Mouse (Mus musculus): ENCODE results near the gene Chrne. TPM values are rescaled to one million over a fixed set of nuclear protein-coding genes. Genes with fewer than 3 reads are reported as not detected.

Gene Chrne
- polyA plus RNA-seq, 1 experiment from 2014 or later = not detected

DNA sequence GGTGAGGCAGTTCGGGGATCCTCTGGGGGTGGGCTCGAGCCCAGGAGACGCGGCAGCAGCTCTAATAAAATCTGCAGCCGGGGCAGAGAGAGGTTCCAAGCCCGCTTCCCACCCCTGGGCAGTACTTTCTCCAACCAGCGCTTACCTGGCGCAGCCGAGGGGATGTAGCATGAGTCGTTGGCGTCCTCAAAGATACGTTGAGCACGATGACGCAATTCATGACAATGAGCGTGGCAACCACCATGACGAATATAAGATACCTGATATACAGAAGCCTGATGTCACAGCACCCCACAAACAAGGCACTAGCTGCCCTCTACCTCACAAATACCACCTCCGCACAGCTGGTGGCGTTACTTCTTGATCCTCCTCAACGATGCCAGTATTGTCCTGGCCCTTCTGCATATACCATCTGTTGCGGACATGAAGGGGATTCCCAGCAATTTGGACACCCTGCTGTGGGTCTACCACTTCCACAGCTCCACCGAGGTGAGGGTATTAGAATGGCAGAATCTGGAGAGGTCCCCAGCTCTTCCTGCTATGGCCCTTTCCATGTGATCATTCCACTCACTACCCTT lies 3.4 kb downstream of the Chrne start, which contains the start of gene 4930544D05Rik:
TSS of gene 4930544D05Rik (plus strand) at position 333 of the 578 bp plus-strand sequence.
- peak within 1 kb of the TSS; percentile 62 for H3K9ac ChIP-seq
- no peaks in the 10 kb centered on the region for H3K9me3 ChIP-seq
- 9% methylated on average over 21 of the region's 21 CpGs for WGBS
- H3K4me1 ChIP-seq (replicated peaks) = peaks cover 12% of the 10 kb centered on the region
- peaks cover 29% of the 10 kb centered on the region for H3K36me3 ChIP-seq
- peak within 1 kb of the TSS; percentile 54 for H3K4me2 ChIP-seq
- ATAC-seq (ENCODE audit: low FRiP score) = no peak; the same call in 1 of the 2 replicates
- peaks cover 22% of the 10 kb centered on the region for H3K27me3 ChIP-seq
- no peak within 1 kb of the TSS for H3K27ac ChIP-seq
- peak within 1 kb of the TSS; percentile 24 for H3K4me3 ChIP-seq

DNA sequence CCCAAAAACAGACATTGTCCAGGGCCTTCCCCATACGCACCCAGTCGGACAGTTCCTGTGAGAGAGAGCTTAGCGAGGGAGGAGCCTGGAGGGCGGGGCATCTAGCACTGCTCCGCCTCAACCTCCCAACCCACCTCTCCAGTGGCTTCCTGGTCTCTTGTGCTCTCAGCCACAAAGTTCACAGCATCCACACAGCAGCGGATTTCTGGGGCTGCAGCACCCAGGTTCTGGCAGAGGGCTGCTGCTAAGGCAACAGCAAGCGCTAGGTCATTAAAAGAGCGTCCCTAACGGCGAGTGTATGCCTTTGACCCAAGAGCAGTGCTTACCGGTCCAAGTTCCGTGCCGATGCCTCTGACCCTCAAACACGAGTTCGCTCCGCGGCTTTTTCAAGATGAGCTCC lies 3.9 kb downstream of the Chrne start:
- Histone ChIP-seq H3K4me1 (replicated peaks) (peaks cover 12% of the 10 kb centered on the region), H3K27ac (no peak overlapping the region), H3K27me3 (peaks cover 22% of the 10 kb centered on the region), H3K9me3 (no peaks in the 10 kb centered on the region), H3K36me3 (peaks cover 34% of the 10 kb centered on the region), H3K4me3 (peak overlapping the region; percentile 24), H3K4me2 (peak overlapping the region; percentile 54), H3K9ac (peak overlapping the region; percentile 62)
- 2% methylated on average over 17 of the region's 17 CpGs for WGBS
- ATAC-seq (ENCODE audit: low FRiP score) = peak; percentile 49; the same call in 1 of the 2 replicates

GRCm38 (mm10) chr11:70612505-70612904 lies 6.5 kb downstream of the Chrne start:
- H3K4me2 ChIP-seq = no peak overlapping the region
- peaks cover 12% of the 10 kb centered on the region for H3K4me1 ChIP-seq (replicated peaks)
- no peak overlapping the region for H3K9ac ChIP-seq
- peaks cover 22% of the 10 kb centered on the region for H3K27me3 ChIP-seq
- no peak overlapping the region for H3K4me3 ChIP-seq
- H3K36me3 ChIP-seq = peaks cover 60% of the 10 kb centered on the region
- ATAC-seq (ENCODE audit: low FRiP score) = no peak
- H3K27ac ChIP-seq = no peak overlapping the region
- H3K9me3 ChIP-seq = no peaks in the 10 kb centered on the region
- 82% methylated on average over 7 of the region's 7 CpGs for WGBS

- Histone ChIP-seq H3K4me2 (no peak overlapping the region), H3K36me3 (peaks cover 77% of the 10 kb centered on the region)
Measured at GRCm38 (mm10) chr11:70610752-70611151, 8.3 kb downstream of the Chrne start.

GRCm38 (mm10) chr11:70608381-70609066 lies 10.5 kb downstream of the Chrne start:
- Histone ChIP-seq H3K36me3 (peaks cover 99% of the 10 kb centered on the region), H3K27ac (no peak overlapping the region), H3K4me2 (no peak overlapping the region), H3K4me3 (no peak overlapping the region), H3K27me3 (no peaks in the 10 kb centered on the region), H3K4me1 (replicated peaks) (no peaks in the 10 kb centered on the region), H3K9me3 (no peaks in the 10 kb centered on the region), H3K9ac (no peak overlapping the region)
- 88% methylated on average over 26 of the region's 26 CpGs for WGBS
- no peak for ATAC-seq (ENCODE audit: low FRiP score)

More at GRCm38 (mm10) chr11:70610752-70611151, 8.3 kb downstream of the Chrne start:
- no peak for ATAC-seq (ENCODE audit: low FRiP score)
- H3K9me3 ChIP-seq = no peaks in the 10 kb centered on the region
- no peak overlapping the region for H3K27ac ChIP-seq
- peaks cover 15% of the 10 kb centered on the region for H3K27me3 ChIP-seq
- no peak overlapping the region for H3K4me3 ChIP-seq
- WGBS = 87% methylated on average over 4 of the region's 4 CpGs
- no peak overlapping the region for H3K9ac ChIP-seq
- peaks cover 12% of the 10 kb centered on the region for H3K4me1 ChIP-seq (replicated peaks)

GRCm38 (mm10) chr11:70607611-70608010 lies 11.4 kb downstream of the Chrne start:
- Histone ChIP-seq H3K36me3 (peaks cover 98% of the 10 kb centered on the region), H3K27ac (no peak overlapping the region), H3K4me1 (replicated peaks) (no peaks in the 10 kb centered on the region), H3K9ac (no peak overlapping the region), H3K4me2 (no peak overlapping the region), H3K4me3 (no peak overlapping the region), H3K9me3 (no peaks in the 10 kb centered on the region), H3K27me3 (no peaks in the 10 kb centered on the region)
- 95% methylated on average over 9 of the region's 9 CpGs for whole genome bisulfite sequencing
- ATAC-seq (ENCODE audit: low FRiP score) = no peak

GRCm38 (mm10) chr11:70606717-70607116 lies 12.3 kb downstream of the Chrne start:
- Histone ChIP-seq H3K9me3 (no peaks in the 10 kb centered on the region), H3K4me1 (replicated peaks) (no peaks in the 10 kb centered on the region), H3K27me3 (no peaks in the 10 kb centered on the region), H3K9ac (no peak overlapping the region), H3K36me3 (peaks cover 97% of the 10 kb centered on the region), H3K4me3 (no peak overlapping the region), H3K27ac (no peak overlapping the region), H3K4me2 (no peak overlapping the region)
- ATAC-seq (ENCODE audit: low FRiP score) = no peak
- WGBS = 78% methylated on average over 12 of the region's 12 CpGs

DNA sequence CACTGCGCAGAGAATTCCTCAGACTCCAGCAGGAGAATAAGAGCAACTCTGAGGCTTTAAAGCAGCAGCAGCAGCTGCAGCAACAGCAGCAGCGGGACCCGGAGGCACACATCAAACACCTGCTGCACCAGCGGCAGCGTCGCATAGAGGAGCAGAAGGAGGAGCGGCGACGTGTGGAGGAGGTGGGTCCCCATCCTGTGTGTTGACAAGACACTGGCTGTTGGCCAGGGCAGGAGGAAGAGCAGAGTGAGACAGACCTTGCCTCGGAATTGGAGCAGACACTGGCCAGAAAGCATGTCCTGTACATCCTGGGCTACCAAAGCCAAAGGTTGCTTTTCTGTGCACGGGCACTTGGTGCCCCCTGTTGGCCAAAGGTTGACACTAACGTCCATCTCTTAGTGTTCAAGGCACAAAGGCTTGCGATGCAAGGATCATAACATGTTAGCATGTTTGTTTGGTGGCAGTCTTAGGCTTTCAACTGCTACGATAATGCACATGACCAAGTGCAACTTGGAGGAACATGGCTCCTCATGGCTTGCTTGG lies 13.9 kb downstream of the Chrne start:
- no peaks in the 10 kb centered on the region for H3K4me1 ChIP-seq (replicated peaks)
- peaks cover 89% of the 10 kb centered on the region for H3K36me3 ChIP-seq
- no peak for ATAC-seq (ENCODE audit: low FRiP score)
- 57% methylated on average over 14 of the region's 14 CpGs for WGBS
- no peaks in the 10 kb centered on the region for H3K9me3 ChIP-seq
- H3K27ac ChIP-seq = no peak overlapping the region
- no peak overlapping the region for H3K4me2 ChIP-seq
- no peaks in the 10 kb centered on the region for H3K27me3 ChIP-seq
- no peak overlapping the region for H3K4me3 ChIP-seq
- no peak overlapping the region for H3K9ac ChIP-seq

DNA sequence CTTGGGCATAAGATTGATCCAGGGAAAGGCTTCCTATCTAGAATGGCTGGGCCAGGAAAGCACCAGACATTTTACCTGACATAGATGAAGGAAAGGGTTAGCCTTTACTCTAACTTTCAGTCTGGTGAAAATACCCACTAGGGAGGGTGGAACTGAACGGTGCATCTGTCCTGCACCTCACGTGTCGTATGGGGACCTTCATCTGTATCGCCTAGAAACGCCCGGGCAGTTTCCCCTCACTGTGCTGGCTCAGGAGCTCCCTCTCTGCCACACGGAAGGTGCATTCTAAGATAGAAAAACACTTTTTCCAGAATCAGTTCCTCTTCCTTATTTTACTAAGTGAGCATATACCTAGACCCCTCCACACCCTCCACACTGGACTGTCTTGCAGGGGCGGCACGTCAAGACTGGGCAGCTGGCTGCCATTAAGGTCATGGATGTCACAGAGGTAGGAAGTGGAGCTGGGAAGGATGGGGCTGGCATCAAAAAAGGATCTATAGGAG lies 20.5 kb downstream of the Chrne start:
- peaks cover 54% of the 10 kb centered on the region for H3K36me3 ChIP-seq
- no peak overlapping the region for H3K4me2 ChIP-seq
- H3K9me3 ChIP-seq = no peaks in the 10 kb centered on the region
- no peaks in the 10 kb centered on the region for H3K27me3 ChIP-seq
- peaks cover 18% of the 10 kb centered on the region for H3K4me1 ChIP-seq (replicated peaks)
- WGBS = 93% methylated on average over 9 of the region's 9 CpGs
- H3K27ac ChIP-seq = no peak overlapping the region
- no peak overlapping the region for H3K9ac ChIP-seq
- H3K4me3 ChIP-seq = no peak overlapping the region
- no peak for ATAC-seq (ENCODE audit: low FRiP score)

DNA sequence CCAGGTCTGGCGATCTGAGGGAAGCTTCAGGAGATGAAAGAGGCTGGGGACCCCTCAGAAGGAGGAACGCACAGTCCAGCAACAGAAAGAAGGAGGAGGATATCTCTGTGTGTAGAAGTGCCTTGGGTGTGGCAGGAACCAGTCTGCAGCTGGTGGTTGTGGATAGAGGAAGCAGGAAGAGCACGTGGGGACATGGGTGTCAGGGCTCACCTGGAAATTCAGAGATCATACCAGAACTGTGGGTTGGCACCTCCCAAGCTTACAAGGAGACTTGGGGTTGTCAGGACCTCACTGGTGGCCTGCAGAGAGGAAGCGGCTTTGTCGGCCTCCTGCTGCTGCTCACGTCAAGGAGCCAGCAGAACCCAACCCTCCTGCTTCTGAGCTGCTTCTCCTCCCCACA lies 21.7 kb downstream of the Chrne start:
- peaks cover 44% of the 10 kb centered on the region for H3K36me3 ChIP-seq
- no peak overlapping the region for H3K4me3 ChIP-seq
- H3K27ac ChIP-seq = no peak overlapping the region
- H3K4me2 ChIP-seq = no peak overlapping the region
- H3K9ac ChIP-seq = no peak overlapping the region
- no peaks in the 10 kb centered on the region for H3K9me3 ChIP-seq
- 85% methylated on average over 6 of the region's 6 CpGs for WGBS
- no peak for ATAC-seq (ENCODE audit: low FRiP score)
- H3K27me3 ChIP-seq = no peaks in the 10 kb centered on the region
- H3K4me1 ChIP-seq (replicated peaks) = peaks cover 18% of the 10 kb centered on the region

- 0 out of 2 replicates have a peak overlapping the region, but pooled peaks have one; percentile 1 for H3K9ac ChIP-seq
- peaks cover 21% of the 10 kb centered on the region for H3K4me1 ChIP-seq (replicated peaks)
- no peak overlapping the region for H3K4me2 ChIP-seq
- H3K4me3 ChIP-seq = no peak overlapping the region
- WGBS = 37% methylated on average over 4 of the region's 4 CpGs
- H3K27me3 ChIP-seq = no peaks in the 10 kb centered on the region
- H3K9me3 ChIP-seq = no peaks in the 10 kb centered on the region
- peak; percentile 28; the same call in 1 of the 2 replicates for ATAC-seq (ENCODE audit: low FRiP score)
- H3K27ac ChIP-seq = peak overlapping the region; percentile 70
- H3K36me3 ChIP-seq = peaks cover 33% of the 10 kb centered on the region
Measured at GRCm38 (mm10) chr11:70596094-70596493, 22.9 kb downstream of the Chrne start.

DNA sequence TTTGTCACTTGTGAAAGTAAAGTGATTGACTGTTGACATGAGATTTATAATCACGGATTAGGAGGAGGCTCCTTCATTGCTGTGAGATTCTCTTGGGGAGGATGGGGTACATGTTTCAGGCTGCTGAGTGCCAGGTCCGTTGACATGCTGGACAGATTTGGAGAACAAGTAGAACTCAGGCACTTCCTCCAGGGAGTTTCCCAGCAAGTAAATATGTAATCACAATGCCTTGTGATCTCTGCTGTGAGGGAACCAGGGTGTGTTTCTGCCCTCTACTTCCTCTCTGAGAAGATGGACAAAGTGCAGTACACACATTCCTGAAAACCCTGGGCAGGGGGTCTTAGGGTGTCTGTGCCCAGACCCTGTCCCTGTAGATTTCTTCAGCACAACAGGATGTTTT lies 23.4 kb downstream of the Chrne start:
- Histone ChIP-seq H3K9me3 (no peaks in the 10 kb centered on the region), H3K4me3 (no peak overlapping the region), H3K27ac (0 out of 2 replicates have a peak overlapping the region, but pooled peaks have one; percentile 14), H3K4me2 (no peak overlapping the region), H3K36me3 (peaks cover 33% of the 10 kb centered on the region), H3K27me3 (no peaks in the 10 kb centered on the region), H3K4me1 (replicated peaks) (peaks cover 21% of the 10 kb centered on the region), H3K9ac (0 out of 2 replicates have a peak overlapping the region, but pooled peaks have one; percentile 1)
- WGBS = 75% methylated on average over 2 of the region's 2 CpGs
- no peak for ATAC-seq (ENCODE audit: low FRiP score)
